Mouse (Mus musculus) brown adipose tissue, adult 24 weeks (tissue): ENCODE data around the gene Mtif3. TPM values are rescaled to one million over a fixed set of nuclear protein-coding genes. Genes with fewer than 3 reads are reported as not detected.
"Not testable (repeated sequence)": the region's sequence is repeated elsewhere in the genome, so short reads cannot be mapped to it uniquely, and the experiment has no call there.

ENCODE experiments used
- H3K27ac ChIP-seq: fragments of 200-500 bp; replicated peaks from 2 replicates; pipeline ENCODE4 v1.5.1; 2012; ENCODE audit warnings: low read depth, mild to moderate bottlenecking, low read length
- H3K4me1 ChIP-seq: fragments of 200-500 bp; 2 replicates; pipeline ENCODE4 v1.6.1; 2012; ENCODE audit warnings: low read length, mixed read lengths; ENCODE audit not compliant: control insufficient read depth, insufficient read depth, insufficient read length
- H3K4me3 ChIP-seq: fragments of 200-500 bp; 2 replicates; pipeline ENCODE4 v1.5.1; 2012; ENCODE audit warnings: low read depth, mild to moderate bottlenecking, low read length, moderate library complexity; ENCODE audit not compliant: insufficient read depth
- polyA plus RNA-seq: library from polyadenylated mRNA; stranded (reverse); fragments of >200 nt; gene quantifications from 2 replicates; pipeline ENCODE4 v1.2.4, GENCODE M21; 2012; ENCODE audit not compliant: missing spikeins, insufficient read depth, insufficient read length

Mtif3 gene
- polyA plus RNA-seq, 1 experiment, result 36.3 TPM

- Histone ChIP-seq H3K4me1 (no peaks in the 10 kb centered on the region), H3K27ac (no peak overlapping the region), H3K4me3 (no peak overlapping the region)
Measured at GRCm38 (mm10) chr5:146939109-146939796, 24.3 kb downstream of the Mtif3 start.

GRCm38 (mm10) chr5:146937541-146938503 lies 25.8 kb downstream of the Mtif3 start:
- H3K4me1 ChIP-seq, result no peaks in the 10 kb centered on the region
- H3K27ac ChIP-seq, result no peak overlapping the region
- H3K4me3 ChIP-seq, result no peak overlapping the region

DNA sequence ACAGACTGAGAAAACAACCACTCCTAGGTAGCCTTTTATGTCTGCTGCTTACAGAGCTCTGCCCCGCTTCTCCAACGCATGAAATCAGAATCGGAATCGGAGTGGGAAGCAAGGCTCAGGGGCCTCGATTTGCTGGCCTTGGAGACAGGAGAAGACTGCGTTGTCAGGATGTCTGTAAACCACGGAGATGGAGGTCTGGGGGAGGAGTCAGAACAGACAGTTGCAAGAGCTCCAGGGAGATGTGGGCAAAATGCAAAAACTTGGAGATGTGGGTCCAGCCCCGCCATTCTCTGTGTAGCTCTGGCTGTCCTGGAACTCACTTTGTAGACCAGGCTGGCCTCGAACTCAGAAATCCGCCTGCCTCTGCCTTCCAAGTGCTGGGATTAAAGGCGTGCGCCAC lies 30.1 kb downstream of the Mtif3 start:
- H3K27ac ChIP-seq, result no peak overlapping the region

DNA sequence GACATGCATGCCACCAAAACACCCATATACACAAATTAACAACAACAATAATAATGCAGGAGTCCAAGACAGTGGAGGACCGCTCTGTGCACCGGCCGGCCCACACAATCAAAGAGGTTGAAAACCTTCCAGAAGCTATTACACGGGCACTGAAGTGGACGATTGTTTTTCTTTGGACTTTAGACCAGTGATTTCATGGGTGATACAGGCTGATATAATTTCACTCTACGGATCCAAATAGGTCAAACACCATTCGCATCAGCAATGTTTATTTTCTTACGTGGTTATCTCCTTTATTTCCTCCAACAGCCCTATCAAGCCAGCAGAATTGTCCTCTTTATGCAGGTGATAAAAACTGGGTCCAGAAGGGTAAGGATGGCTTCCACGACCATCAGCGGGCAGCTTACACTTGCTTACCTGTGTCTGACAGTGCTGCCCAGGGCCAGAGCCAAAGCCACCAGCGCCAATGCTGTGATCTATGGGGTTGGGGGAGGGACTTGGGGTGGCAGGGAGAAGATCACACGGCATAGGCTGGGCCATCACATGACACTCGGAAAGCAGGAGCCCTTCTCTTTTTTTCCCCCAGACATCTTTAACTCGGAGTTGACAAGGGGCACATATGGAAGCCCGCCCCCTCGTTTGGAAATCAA lies 31.6 kb downstream of the Mtif3 start:
- Histone ChIP-seq H3K4me3 (no peak overlapping the region), H3K27ac (no peak overlapping the region), H3K4me1 (no peaks in the 10 kb centered on the region)

More for the DNA sequence above, 30.1 kb downstream of the Mtif3 start:
- Histone ChIP-seq H3K4me1 (no peaks in the 10 kb centered on the region), H3K4me3 (no peak overlapping the region)

DNA sequence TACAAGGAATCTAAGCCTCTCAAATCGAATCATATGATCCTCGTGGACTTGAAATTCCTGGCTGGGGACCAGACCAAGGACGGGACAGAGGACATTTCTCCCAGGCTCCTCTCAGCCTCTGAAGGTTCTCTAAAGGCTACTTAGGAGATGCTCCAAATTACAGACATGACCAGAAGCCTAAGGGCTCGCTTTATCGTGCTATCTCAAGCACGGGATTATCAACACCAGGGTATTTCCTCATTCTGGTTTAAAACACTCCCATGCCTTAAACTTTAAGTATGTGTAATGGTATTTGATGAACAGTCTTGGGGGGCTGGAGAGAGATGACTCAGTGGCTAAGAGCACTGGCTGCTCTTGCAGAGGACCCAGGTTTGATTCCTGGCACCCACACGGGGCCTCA lies 32.2 kb downstream of the Mtif3 start:
- Histone ChIP-seq H3K4me3 (no peak overlapping the region), H3K4me1 (no peaks in the 10 kb centered on the region), H3K27ac (no peak overlapping the region)

DNA sequence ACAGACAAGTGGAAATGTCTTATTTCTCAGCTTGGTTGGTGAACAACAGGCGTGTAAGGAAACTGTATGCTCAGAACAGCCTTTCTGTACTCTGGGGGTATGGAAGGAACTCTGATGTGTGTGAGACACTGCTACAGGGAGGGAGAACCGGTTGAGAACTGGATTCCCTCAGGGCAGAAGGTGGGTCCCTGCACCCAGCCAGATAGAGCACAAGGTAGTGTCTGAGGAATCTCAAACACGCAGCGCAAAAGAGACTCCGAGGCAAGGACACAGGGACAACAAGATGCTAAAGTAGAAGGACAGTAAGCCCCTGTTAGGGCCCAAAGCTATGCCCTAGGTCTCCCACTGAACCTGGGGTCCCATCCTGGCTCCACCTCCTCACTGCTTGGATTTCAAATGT lies 36.9 kb downstream of the Mtif3 start:
- H3K4me1 ChIP-seq, result no peaks in the 10 kb centered on the region
- H3K27ac ChIP-seq, result no peak overlapping the region
- no peak overlapping the region for H3K4me3 ChIP-seq

DNA sequence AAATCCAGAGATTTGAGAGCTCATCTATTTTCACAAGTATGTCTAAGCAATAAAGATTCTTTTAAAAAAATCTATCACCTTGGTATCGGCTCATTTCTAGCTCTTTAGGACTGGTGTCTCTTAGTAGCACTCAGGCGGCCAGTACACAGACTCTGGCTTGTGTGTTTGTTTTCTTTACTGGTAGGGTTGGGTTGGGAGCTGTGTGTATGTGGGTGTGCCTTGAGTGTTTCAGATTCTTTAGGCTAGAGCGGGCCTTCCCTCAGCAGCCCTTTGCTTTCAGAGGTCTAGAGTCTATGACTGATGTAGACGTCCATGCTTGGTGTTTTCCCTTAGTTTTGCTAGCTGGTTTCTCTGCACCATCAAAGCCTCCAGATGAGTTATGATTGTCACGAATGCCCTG lies 40.1 kb downstream of the Mtif3 start:
- no peaks in the 10 kb centered on the region for H3K4me1 ChIP-seq
- no peak overlapping the region for H3K27ac ChIP-seq
- no peak overlapping the region for H3K4me3 ChIP-seq

GRCm38 (mm10) chr5:146921224-146921623 lies 42.4 kb downstream of the Mtif3 start:
- no peak overlapping the region for H3K4me3 ChIP-seq
- H3K4me1 ChIP-seq, result no peaks in the 10 kb centered on the region
- H3K27ac ChIP-seq, result no peak overlapping the region

DNA sequence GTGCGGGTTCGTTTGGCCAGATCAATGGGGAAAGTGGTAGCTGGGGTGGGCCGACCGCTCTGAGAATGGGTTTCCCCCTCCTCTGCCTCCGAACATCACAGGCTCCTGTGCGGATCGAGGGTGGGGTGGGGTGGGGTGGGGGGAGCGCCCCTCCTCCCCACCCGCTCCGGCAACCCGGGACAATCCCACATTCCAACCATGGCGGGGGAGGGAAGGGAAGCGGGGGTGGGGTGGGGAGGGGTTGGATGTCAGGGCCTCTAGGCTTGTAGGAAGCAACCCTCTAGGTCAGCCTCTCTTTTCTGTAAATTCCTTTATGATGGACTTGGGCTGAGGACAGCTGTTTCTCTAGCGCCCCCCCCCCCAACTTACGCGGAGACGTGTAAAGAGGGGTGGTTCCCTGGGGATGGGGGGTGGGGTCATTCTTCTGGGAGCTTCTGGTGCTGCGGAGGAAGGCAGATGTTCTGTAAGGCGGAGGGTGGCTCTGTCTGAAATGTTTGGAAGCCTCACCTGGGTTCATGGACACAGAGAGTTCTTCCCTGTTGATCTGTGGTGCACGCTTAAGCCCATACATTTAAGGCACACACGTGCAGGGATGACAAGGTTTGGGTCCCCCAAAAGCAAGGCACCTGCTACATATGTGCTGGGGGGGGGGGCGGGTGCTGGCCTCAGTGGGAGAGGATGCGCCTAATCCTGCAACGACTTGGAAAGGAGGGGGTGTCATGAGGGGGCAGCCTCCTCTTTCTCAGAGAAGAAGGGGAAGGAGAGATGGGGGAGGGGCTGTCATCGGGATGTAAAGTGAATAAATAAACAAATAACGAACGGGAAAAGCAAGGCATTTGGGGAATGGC lies 43.1 kb downstream of the Mtif3 start:
- Histone ChIP-seq H3K27ac (no peak overlapping the region), H3K4me1 (no peaks in the 10 kb centered on the region), H3K4me3 (no peak overlapping the region)

DNA sequence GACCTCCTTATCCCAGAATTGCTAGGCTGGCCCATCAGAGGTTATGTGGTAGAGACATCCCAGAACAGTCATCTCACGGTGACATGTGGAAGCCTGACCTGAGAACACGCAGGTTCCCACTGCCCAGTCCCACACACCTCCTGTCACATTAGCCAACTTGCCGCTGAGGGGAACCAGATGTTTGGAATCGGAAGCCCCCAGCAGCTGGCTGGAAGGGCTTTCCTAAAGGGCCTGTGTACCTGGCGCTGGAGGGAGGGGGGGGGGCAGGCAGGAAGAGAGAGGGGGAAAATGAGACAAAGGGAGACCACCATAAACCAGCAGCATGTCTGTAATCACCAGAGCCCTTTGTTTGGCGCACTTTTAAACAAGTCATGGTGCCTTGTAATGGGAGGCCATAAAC lies 43.7 kb downstream of the Mtif3 start:
- H3K4me3 ChIP-seq, result no peak overlapping the region
- H3K27ac ChIP-seq, result no peak overlapping the region
- H3K4me1 ChIP-seq, result no peaks in the 10 kb centered on the region

DNA sequence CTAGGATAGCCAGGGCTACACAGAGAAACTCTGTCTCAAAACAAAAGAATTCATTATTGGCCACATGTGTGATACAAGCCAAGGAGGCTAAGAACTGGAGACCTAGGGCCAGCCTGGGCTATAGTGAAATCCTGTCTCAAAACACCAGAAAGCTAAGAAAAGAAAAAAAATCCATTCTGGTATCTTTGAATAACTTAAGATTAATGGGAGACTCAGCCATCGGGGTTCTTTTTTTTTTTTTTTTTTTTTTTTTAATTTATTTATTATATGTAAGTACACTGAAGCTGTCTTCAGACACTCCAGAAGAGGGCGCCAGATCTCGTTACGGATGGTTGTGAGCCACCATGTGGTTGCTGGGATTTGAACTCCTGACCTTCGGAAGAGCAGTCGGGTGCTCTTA lies 46.2 kb downstream of the Mtif3 start:
- not testable (repeated sequence) for H3K27ac ChIP-seq, H3K4me3 ChIP-seq, H3K4me1 ChIP-seq

- Histone ChIP-seq H3K4me1 (no peaks in the 10 kb centered on the region), H3K4me3 (no peak overlapping the region), H3K27ac (no peak overlapping the region)
Measured at GRCm38 (mm10) chr5:146916806-146917205, 46.8 kb downstream of the Mtif3 start.

- Histone ChIP-seq H3K4me1 (no peaks in the 10 kb centered on the region), H3K4me3 (no peak overlapping the region)
Measured at GRCm38 (mm10) chr5:146916273-146916672, 47.3 kb downstream of the Mtif3 start.

GRCm38 (mm10) chr5:146914088-146914766 lies 49.4 kb downstream of the Mtif3 start:
- H3K4me3 ChIP-seq, result no peak overlapping the region
- no peak overlapping the region for H3K27ac ChIP-seq
- H3K4me1 ChIP-seq, result no peaks in the 10 kb centered on the region

More at GRCm38 (mm10) chr5:146916273-146916672, 47.3 kb downstream of the Mtif3 start:
- no peak overlapping the region for H3K27ac ChIP-seq
